Mouse (Mus musculus): ENCODE measurements around the gene Ntm. TPM values are rescaled to one million over a fixed set of nuclear protein-coding genes. Genes with fewer than 3 reads are reported as not detected.

The Ntm gene
- polyA plus RNA-seq, 1 experiment, result not detected

GRCm38 (mm10) chr9:29654885-29655284 lies 308.1 kb downstream of the Ntm start:
- H3K4me2 ChIP-seq (ENCODE audit: low read depth), result no peak overlapping the region
- TF ChIP-seq MYOD1 (IDR thresholded peaks at IDR 0.05; ENCODE audit: control insufficient read depth in 1 of 3, insufficient read length in 2 of 3, low read depth in 2 of 3) (no peak), CEBPB (IDR thresholded peaks at IDR 0.05; ENCODE audit: insufficient read depth, poor library complexity, severe bottlenecking) (no peak), SRF (IDR thresholded peaks at IDR 0.05; ENCODE audit: control insufficient read depth, insufficient read length, low read depth) (no peak), REST (IDR thresholded peaks at IDR 0.05; ENCODE audit: insufficient read depth, insufficient read length) (no peak)
- H3K27me3 ChIP-seq (ENCODE audit: control insufficient read depth, insufficient read depth, insufficient read length), result no peaks in the 10 kb centered on the region
- H3ac ChIP-seq (ENCODE audit: control insufficient read depth, insufficient read length), result no peak overlapping the region
- H3K4me3 ChIP-seq, result no peak overlapping the region
- H3K36me3 ChIP-seq (ENCODE audit: control insufficient read depth, insufficient read depth), result no peaks in the 10 kb centered on the region
- no peaks in the 10 kb centered on the region for H3K79me2 ChIP-seq (ENCODE audit: control insufficient read depth, insufficient read depth)

DNA sequence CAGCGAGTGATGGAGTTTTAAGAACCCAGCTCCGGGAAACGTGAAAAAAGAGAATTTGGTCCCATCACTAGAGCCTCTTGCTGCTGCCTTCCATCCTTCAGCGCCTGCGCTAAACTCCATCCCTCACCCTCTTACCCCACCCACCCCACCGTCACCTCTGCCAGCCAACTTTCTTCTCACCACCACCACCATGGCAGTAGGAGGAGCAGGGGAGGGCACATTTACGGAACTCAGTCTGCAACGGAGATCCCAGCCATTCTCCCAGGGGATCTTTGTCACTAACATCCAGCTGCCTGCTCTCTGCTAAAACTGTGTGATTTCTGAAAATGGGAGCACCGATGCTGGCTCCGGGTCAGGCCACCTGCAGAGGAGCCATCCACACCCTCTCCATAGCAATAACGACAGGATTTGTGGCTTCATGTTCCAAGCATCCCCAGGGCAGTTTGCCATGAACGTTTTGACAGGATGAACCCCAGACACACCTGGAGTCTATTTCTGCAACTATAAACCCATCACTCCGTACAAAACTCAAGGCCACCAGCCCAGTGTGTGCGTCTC lies 309.2 kb downstream of the Ntm start:
- no peak for TF ChIP-seq POLR2A (IDR thresholded peaks at IDR 0.05; ENCODE audit: insufficient read length, low read depth)
- no peak for TF ChIP-seq TCF3 (IDR thresholded peaks at IDR 0.05; ENCODE audit: insufficient read length, low read depth)
- no peak for TF ChIP-seq MYOG (IDR thresholded peaks at IDR 0.05; ENCODE audit: control insufficient read depth in 1 of 3, insufficient read depth in 1 of 3, insufficient read length in 2 of 3, low read depth in 2 of 3)
- no peak for TF ChIP-seq USF1 (IDR thresholded peaks at IDR 0.05; ENCODE audit: low read depth)
- no peaks in the 10 kb centered on the region for H3K36me3 ChIP-seq (ENCODE audit: control insufficient read depth, insufficient read depth)
- H3K79me2 ChIP-seq (ENCODE audit: control insufficient read depth, insufficient read depth), result no peaks in the 10 kb centered on the region
- H3K4me3 ChIP-seq, result no peak overlapping the region
- H3K4me2 ChIP-seq (ENCODE audit: low read depth), result no peak overlapping the region
- H3ac ChIP-seq (ENCODE audit: control insufficient read depth, insufficient read length), result no peak overlapping the region
- H3K27me3 ChIP-seq (ENCODE audit: control insufficient read depth, insufficient read depth, insufficient read length), result no peaks in the 10 kb centered on the region

DNA sequence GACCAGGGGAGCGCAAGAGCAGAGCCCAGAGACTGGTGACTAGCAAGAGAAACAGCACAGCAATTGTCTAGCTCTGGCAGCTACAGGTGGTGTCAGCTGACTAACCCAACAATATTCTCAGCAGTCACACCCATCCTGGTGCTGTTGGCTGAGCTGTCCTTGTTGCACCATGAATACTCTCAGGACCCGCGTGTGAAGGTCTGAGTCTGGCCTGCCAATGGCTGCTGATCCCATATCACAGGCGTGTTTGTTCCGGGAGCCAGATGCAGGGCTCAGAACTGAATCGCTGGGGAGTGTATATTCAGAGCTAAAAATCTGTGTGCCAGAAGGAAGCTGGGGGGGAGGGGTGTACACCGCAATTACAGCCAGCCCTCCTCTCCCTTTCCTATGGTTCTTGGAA lies 310.1 kb downstream of the Ntm start:
- no peak overlapping the region for H3K4me2 ChIP-seq (ENCODE audit: low read depth)
- H3K4me3 ChIP-seq, result no peak overlapping the region
- TF ChIP-seq REST (IDR thresholded peaks at IDR 0.05; ENCODE audit: insufficient read depth, insufficient read length), result no peak
- TF ChIP-seq CEBPB (IDR thresholded peaks at IDR 0.05; ENCODE audit: insufficient read depth, poor library complexity, severe bottlenecking), result no peak
- no peak for TF ChIP-seq POLR2A (IDR thresholded peaks at IDR 0.05; ENCODE audit: insufficient read length, low read depth)
- no peak for TF ChIP-seq POLR2AphosphoS2 (IDR thresholded peaks at IDR 0.05; ENCODE audit: insufficient read length, low read depth)
- no peak for TF ChIP-seq MAX (IDR thresholded peaks at IDR 0.05; ENCODE audit: low read depth)
- TF ChIP-seq MYOD1 (IDR thresholded peaks at IDR 0.05; ENCODE audit: control insufficient read depth in 1 of 3, insufficient read length in 2 of 3, low read depth in 2 of 3), result no peak
- TF ChIP-seq TCF3 (IDR thresholded peaks at IDR 0.05; ENCODE audit: insufficient read length, low read depth), result no peak
- TF ChIP-seq TCF12 (IDR thresholded peaks at IDR 0.05; ENCODE audit: insufficient read depth, poor library complexity, severe bottlenecking), result no peak
- no peak for TF ChIP-seq USF1 (IDR thresholded peaks at IDR 0.05; ENCODE audit: low read depth)
- no peak for TF ChIP-seq E2F4 (IDR thresholded peaks at IDR 0.05; ENCODE audit: insufficient read depth)
- no peak for TF ChIP-seq SRF (IDR thresholded peaks at IDR 0.05; ENCODE audit: control insufficient read depth, insufficient read length, low read depth)
- TF ChIP-seq MYOG (IDR thresholded peaks at IDR 0.05; ENCODE audit: control insufficient read depth in 1 of 3, insufficient read depth in 1 of 3, insufficient read length in 2 of 3, low read depth in 2 of 3), result no peak
- no peak overlapping the region for H3ac ChIP-seq (ENCODE audit: control insufficient read depth, insufficient read length)
- H3K79me2 ChIP-seq (ENCODE audit: control insufficient read depth, insufficient read depth), result no peaks in the 10 kb centered on the region
- H3K27me3 ChIP-seq (ENCODE audit: control insufficient read depth, insufficient read depth, insufficient read length), result no peaks in the 10 kb centered on the region
- no peaks in the 10 kb centered on the region for H3K36me3 ChIP-seq (ENCODE audit: control insufficient read depth, insufficient read depth)

DNA sequence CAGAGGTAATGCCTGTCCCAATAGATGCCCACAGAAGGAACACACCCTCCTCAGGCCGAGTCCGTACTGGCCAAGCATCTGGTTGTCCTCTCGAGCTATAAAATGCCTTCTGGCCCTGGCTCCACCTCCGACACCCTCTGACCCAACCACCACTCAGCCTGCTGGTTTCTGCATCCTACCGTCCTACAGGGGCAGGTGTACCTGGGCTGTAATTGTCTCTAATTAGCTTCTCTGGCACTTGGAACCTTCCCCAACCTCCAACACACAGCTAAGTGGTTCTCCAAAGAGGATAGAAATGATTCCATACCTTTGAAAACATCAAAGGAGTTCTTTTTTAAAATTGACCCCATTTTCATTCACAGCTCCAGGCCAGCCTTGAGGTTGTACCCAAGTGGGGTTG lies 311.1 kb downstream of the Ntm start:
- Histone ChIP-seq H3K4me3 (no peak overlapping the region), H3K4me2 (ENCODE audit: low read depth) (no peak overlapping the region), H3K36me3 (ENCODE audit: control insufficient read depth, insufficient read depth) (no peaks in the 10 kb centered on the region), H3K79me2 (ENCODE audit: control insufficient read depth, insufficient read depth) (no peaks in the 10 kb centered on the region), H3K27me3 (ENCODE audit: control insufficient read depth, insufficient read depth, insufficient read length) (no peaks in the 10 kb centered on the region), H3ac (ENCODE audit: control insufficient read depth, insufficient read length) (no peak overlapping the region)
- TF ChIP-seq TCF3 (IDR thresholded peaks at IDR 0.05; ENCODE audit: insufficient read length, low read depth) (no peak), POLR2A (IDR thresholded peaks at IDR 0.05; ENCODE audit: insufficient read length, low read depth) (no peak), E2F4 (IDR thresholded peaks at IDR 0.05; ENCODE audit: insufficient read depth) (no peak), SRF (IDR thresholded peaks at IDR 0.05; ENCODE audit: control insufficient read depth, insufficient read length, low read depth) (no peak), REST (IDR thresholded peaks at IDR 0.05; ENCODE audit: insufficient read depth, insufficient read length) (no peak), MYOD1 (IDR thresholded peaks at IDR 0.05; ENCODE audit: control insufficient read depth in 1 of 3, insufficient read length in 2 of 3, low read depth in 2 of 3) (no peak), POLR2AphosphoS2 (IDR thresholded peaks at IDR 0.05; ENCODE audit: insufficient read length, low read depth) (no peak)

GRCm38 (mm10) chr9:29651226-29651625 lies 311.7 kb downstream of the Ntm start:
- Histone ChIP-seq H3K4me3 (no peak overlapping the region), H3ac (ENCODE audit: control insufficient read depth, insufficient read length) (no peak overlapping the region), H3K79me2 (ENCODE audit: control insufficient read depth, insufficient read depth) (no peaks in the 10 kb centered on the region), H3K4me2 (ENCODE audit: low read depth) (no peak overlapping the region), H3K27me3 (ENCODE audit: control insufficient read depth, insufficient read depth, insufficient read length) (no peaks in the 10 kb centered on the region), H3K36me3 (ENCODE audit: control insufficient read depth, insufficient read depth) (no peaks in the 10 kb centered on the region)
- TF ChIP-seq REST (IDR thresholded peaks at IDR 0.05; ENCODE audit: insufficient read depth, insufficient read length), result no peak
- no peak for TF ChIP-seq CEBPB (IDR thresholded peaks at IDR 0.05; ENCODE audit: insufficient read depth, poor library complexity, severe bottlenecking)
- TF ChIP-seq POLR2A (IDR thresholded peaks at IDR 0.05; ENCODE audit: insufficient read length, low read depth), result no peak
- no peak for TF ChIP-seq TCF3 (IDR thresholded peaks at IDR 0.05; ENCODE audit: insufficient read length, low read depth)
- no peak for TF ChIP-seq USF1 (IDR thresholded peaks at IDR 0.05; ENCODE audit: low read depth)
